Mouse (Mus musculus) thymus, adult 2 months (tissue): Measurements from ENCODE around the gene Osbpl9.

Experiments used
- CTCF ChIP-seq: fragments of 200-500 bp; IDR thresholded peaks from 2 replicates; pipeline ENCODE4 v1.5.1; 2012; ENCODE audit warnings: mild to moderate bottlenecking, control low read depth, low read length, moderate library complexity, borderline replicate concordance; ENCODE audit not compliant: control insufficient read depth, poor library complexity, insufficient read depth; ENCODE audit errors: extremely low read depth
- POLR2A ChIP-seq: fragments of 200-500 bp; IDR thresholded peaks from 2 replicates; pipeline ENCODE4 v1.6.1; 2012; ENCODE audit warnings: mild to moderate bottlenecking, low read length, control low read depth, moderate library complexity; ENCODE audit not compliant: control insufficient read depth, poor library complexity, insufficient read depth; ENCODE audit errors: extremely low read depth

DNA sequence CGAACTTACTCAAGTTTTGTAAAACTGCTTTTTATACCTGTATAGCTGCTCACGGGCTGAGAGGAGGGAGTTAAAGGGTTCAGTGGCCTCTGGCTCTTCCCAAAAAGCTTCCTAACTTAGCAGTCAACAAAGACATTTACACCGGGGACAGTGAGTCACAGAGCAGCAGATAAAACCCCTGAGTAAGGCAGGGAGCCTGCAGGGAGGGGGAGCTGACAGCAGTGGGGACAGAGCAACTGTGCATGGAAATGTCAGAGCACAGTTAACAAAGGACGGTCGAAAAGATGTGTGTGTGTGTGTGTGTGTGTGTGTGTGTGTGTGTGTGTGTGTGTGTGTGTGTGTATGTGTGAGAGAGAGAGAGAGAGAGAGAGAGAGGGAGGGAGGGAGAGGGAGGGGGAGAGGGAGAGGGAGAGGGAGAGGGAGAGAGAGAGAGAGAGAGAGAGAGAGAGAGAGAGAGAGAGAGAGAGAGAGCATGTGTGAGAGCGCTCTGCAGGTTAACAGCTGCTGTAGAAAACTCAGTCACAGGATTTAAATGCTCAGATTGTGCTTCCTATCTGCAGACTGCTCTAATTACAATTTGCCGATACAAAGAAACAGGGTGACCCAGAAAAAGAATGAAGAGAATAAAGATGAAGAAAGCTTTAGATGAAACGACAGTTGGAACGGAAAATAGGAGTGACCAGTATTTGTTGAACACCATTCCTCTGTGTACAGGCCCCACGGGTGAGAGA is 75.1 kb downstream of the Osbpl9 start:
- no peak for TF ChIP-seq CTCF
- TF ChIP-seq POLR2A, result no peak
